8 mouse cellular contexts compared by ENCODE assay signal in genomic region chr15:84314420-84315080, GRCm38 (mm10). TPM values are rescaled to one million over a fixed set of nuclear protein-coding genes. Genes with fewer than 3 reads are reported as not detected.
DNase-seq lines count a peak whose midpoint lies in the region; ATAC-seq and TF ChIP-seq lines count a peak whose summit lies in the region.

No protein-coding gene starts in this region.

- peaks cover 52% of the 10 kb centered on the region for H3K4me1 ChIP-seq in kidney, embryonic 15.5 days
- H3K4me1 ChIP-seq in forebrain, embryonic 14.5 days (ENCODE audit: control insufficient read depth, insufficient read depth, low read length) = peaks cover 28% of the 10 kb centered on the region
- peaks cover 40% of the 10 kb centered on the region for H3K4me1 ChIP-seq in liver, postnatal 0 days (ENCODE audit: insufficient read depth)
- peaks cover 4% of the 10 kb centered on the region; the same call in 1 of the 2 replicates for H3K4me1 ChIP-seq in intestine, postnatal 0 days (replicated peaks; ENCODE audit: control insufficient read depth, insufficient read depth, low read length)
- H3K4me1 ChIP-seq in lung, adult 2 months (ENCODE audit: control insufficient read depth, insufficient read depth, low read length) = peaks cover 5% of the 10 kb centered on the region

- no peaks in the 10 kb centered on the region for H3K36me3 ChIP-seq in kidney, embryonic 15.5 days
- no peaks in the 10 kb centered on the region for H3K36me3 ChIP-seq in forebrain, embryonic 14.5 days (ENCODE audit: control insufficient read depth, insufficient read depth, low read length)
- H3K36me3 ChIP-seq in liver, postnatal 0 days (replicated peaks; ENCODE audit: insufficient read depth, low read length) = 0 out of 2 replicates have a peak, but pooled peaks cover 4% of the 10 kb centered on the region
- no peaks in the 10 kb centered on the region for H3K36me3 ChIP-seq in intestine, postnatal 0 days (ENCODE audit: control insufficient read depth, insufficient read depth)

- no peak for TF ChIP-seq EP300 in liver, postnatal 0 days (IDR thresholded peaks at IDR 0.05; ENCODE audit: low read depth)

- 0 out of 2 replicates have a peak, but pooled peaks cover 3% of the 10 kb centered on the region for H3K27me3 ChIP-seq in kidney, embryonic 15.5 days
- no peaks in the 10 kb centered on the region for H3K27me3 ChIP-seq in forebrain, embryonic 14.5 days (replicated peaks; ENCODE audit: control insufficient read depth, insufficient read depth, low read length)
- H3K27me3 ChIP-seq in liver, postnatal 0 days (ENCODE audit: insufficient read depth, low read length) = no peaks in the 10 kb centered on the region
- H3K27me3 ChIP-seq in intestine, postnatal 0 days (replicated peaks; ENCODE audit: control insufficient read depth, insufficient read depth, low read length) = no peaks in the 10 kb centered on the region

- H3K4me2 ChIP-seq in kidney, embryonic 15.5 days = peak overlapping the region; percentile 23; the same call in 1 of the 2 replicates
- no peak overlapping the region for H3K4me2 ChIP-seq in forebrain, embryonic 14.5 days (ENCODE audit: low read length)
- H3K4me2 ChIP-seq in liver, postnatal 0 days (ENCODE audit: low read depth, low read length) = peak overlapping the region; percentile 28; the same call in 1 of the 2 replicates
- H3K4me2 ChIP-seq in intestine, postnatal 0 days (replicated peaks; ENCODE audit: low read depth) = no peak overlapping the region

- 0 out of 2 replicates have a peak overlapping the region, but pooled peaks have one; percentile 18 for H3K27ac ChIP-seq in kidney, embryonic 15.5 days
- peak overlapping the region; percentile 27; the same call in 1 of the 2 replicates for H3K27ac ChIP-seq in forebrain, embryonic 14.5 days (ENCODE audit: low read depth, low read length)
- peak overlapping the region; percentile 74 for H3K27ac ChIP-seq in liver, postnatal 0 days (ENCODE audit: low read depth)
- no peak overlapping the region for H3K27ac ChIP-seq in intestine, postnatal 0 days (ENCODE audit: low read depth, low read length)

- WGBS in kidney, embryonic 15.5 days = 28% methylated on average over 18 of the region's 18 CpGs
- 12% methylated on average over 18 of the region's 18 CpGs for WGBS in forebrain, embryonic 14.5 days
- WGBS in liver, postnatal 0 days (ENCODE audit: insufficient replicate concordance) = 56% methylated on average over 18 of the region's 18 CpGs
- 60% methylated on average over 18 of the region's 18 CpGs for WGBS in intestine, postnatal 0 days
- 61% methylated on average over 18 of the region's 18 CpGs for WGBS in lung, adult 2 months

- H3K9me3 ChIP-seq in kidney, embryonic 15.5 days (replicated peaks) = no peaks in the 10 kb centered on the region
- H3K9me3 ChIP-seq in forebrain, embryonic 14.5 days (replicated peaks; ENCODE audit: control insufficient read depth, low read length) = no peaks in the 10 kb centered on the region
- no peaks in the 10 kb centered on the region for H3K9me3 ChIP-seq in liver, postnatal 0 days (ENCODE audit: low read length)
- H3K9me3 ChIP-seq in intestine, postnatal 0 days (ENCODE audit: control insufficient read depth) = no peaks in the 10 kb centered on the region

- H3K4me3 ChIP-seq in kidney, embryonic 15.5 days (replicated peaks) = no peak overlapping the region
- H3K4me3 ChIP-seq in forebrain, embryonic 14.5 days (ENCODE audit: low read depth, low read length) = no peak overlapping the region
- no peak overlapping the region for H3K4me3 ChIP-seq in liver, postnatal 0 days (ENCODE audit: low read depth, low read length)
- no peak overlapping the region for H3K4me3 ChIP-seq in intestine, postnatal 0 days (ENCODE audit: low read depth, low read length)
- no peak overlapping the region for H3K4me3 ChIP-seq in lung, adult 2 months (replicated peaks; ENCODE audit: extremely low read depth, low read depth, low read length)

- no peak for TF ChIP-seq CTCF in liver, postnatal 0 days (IDR thresholded peaks at IDR 0.05; ENCODE audit: low read depth)
- TF ChIP-seq CTCF in intestine, postnatal 0 days (IDR thresholded peaks at IDR 0.05; ENCODE audit: low read depth) = no peak
- no peak for TF ChIP-seq CTCF in lung, adult 2 months (IDR thresholded peaks at IDR 0.05; ENCODE audit: insufficient read depth, low read length)

- H3K9ac ChIP-seq in kidney, embryonic 15.5 days = no peak overlapping the region
- H3K9ac ChIP-seq in forebrain, embryonic 14.5 days (ENCODE audit: low read length) = peak overlapping the region; percentile 29; the same call in 1 of the 2 replicates
- H3K9ac ChIP-seq in liver, postnatal 0 days (replicated peaks) = no peak overlapping the region; the same call in 1 of the 2 replicates
- no peak overlapping the region for H3K9ac ChIP-seq in intestine, postnatal 0 days (ENCODE audit: low read depth, low read length)

- no peak for TF ChIP-seq POLR2A in lung, adult 2 months (IDR thresholded peaks at IDR 0.05; ENCODE audit: borderline replicate concordance, extremely low read depth, low read depth, low read length)

- no peak for ATAC-seq in kidney, embryonic 15.5 days (replicated peaks; ENCODE audit: low FRiP score)
- ATAC-seq in forebrain, embryonic 14.5 days = no peak
- no peak for ATAC-seq in liver, postnatal 0 days
- no peak for ATAC-seq in intestine, postnatal 0 days

- no peak for DNase-seq in kidney, postnatal 10 days
- DNase-seq in R1 (ENCODE audit: low read depth, low spot score) = peak; percentile 74
- no peak for DNase-seq in forebrain, embryonic 14.5 days (ENCODE audit: low spot score)
- no peak for DNase-seq in liver, postnatal 0 days
- DNase-seq in adrenal gland, postnatal 25 days = no peak
- no peak for DNase-seq in lung, adult 2 months

RNA-seq across cellular contexts. Expression of gene Parvg, which starts 9.3 kb away (rescaled TPM):
- polyA plus RNA-seq in kidney, embryonic 15.5 days (2015; fragmentation: Nextera tagmentation; extraction: Ambion mirVana) = 1.4 and 2.2 TPM in 2 replicates
- polyA plus RNA-seq in forebrain, embryonic 14.5 days (2014; fragmentation: Nextera tagmentation; extraction: Ambion mirVana) = 0.90 and 1.2 TPM in 2 replicates
- 11.9 and 13.4 TPM in 2 replicates for polyA plus RNA-seq in liver, postnatal 0 days (2015; fragmentation: Nextera tagmentation; extraction: Ambion mirVana)
- 1.1 and 1.2 TPM in 2 replicates for polyA plus RNA-seq in intestine, postnatal 0 days (2015; fragmentation: Nextera tagmentation; extraction: Ambion mirVana)
- total RNA-seq in adrenal gland, postnatal 25 days (2021) = 1.9 and 3.6 TPM in 2 replicates
- 8.6 and 10.7 TPM in 2 replicates for polyA plus RNA-seq in lung, adult 2 months (2012; rRNA removed)

Comparison
In these comparisons a context has a peak if more than half of its experiments do, and no peak if none do; other contexts are left out.
1. H3K4me2 ChIP-seq: peak in kidney, embryonic 15.5 days (single experiment) and liver, postnatal 0 days (single experiment); none in forebrain, embryonic 14.5 days (single experiment) and intestine, postnatal 0 days (single experiment).